Comparison of ENCODE assay signal across 14 mouse cellular contexts in the genomic region with DNA sequence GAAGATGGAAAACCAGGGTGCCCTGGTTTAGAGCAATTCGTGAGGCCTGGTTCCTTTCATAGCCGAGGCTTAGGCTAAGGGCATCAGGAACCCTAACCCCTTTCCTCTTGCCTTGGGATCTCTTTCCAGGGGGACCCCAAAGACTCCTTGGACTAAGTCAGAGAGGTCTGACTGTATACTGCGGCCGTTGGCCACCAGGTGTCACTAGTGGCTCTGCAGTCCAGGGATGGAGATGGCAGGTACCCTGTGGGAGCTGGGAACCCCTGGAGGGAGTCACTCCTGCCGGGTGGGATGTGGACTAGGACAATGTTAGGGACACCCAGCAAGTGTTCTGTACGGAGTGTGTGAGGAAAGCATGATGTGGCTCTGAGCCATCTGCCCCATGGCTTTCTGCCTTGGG. TPM values are rescaled to one million over a fixed set of nuclear protein-coding genes. Genes with fewer than 3 reads are reported as not detected.
DNase-seq lines count a peak whose midpoint lies in the region; ATAC-seq and TF ChIP-seq lines count a peak whose summit lies in the region.
"Had no signal": no experiment of that assay in that cellular context is flagged by ENCODE, and none has a peak within 500 bp of the region (broad histone marks: within the 10 kb centered on the region; RNA-seq: fewer than 3 reads in every experiment).

No protein-coding gene starts in this region.

- H3K9me3 ChIP-seq in midbrain, postnatal 0 days (ENCODE audit: low read length): no peaks in the 10 kb centered on the region
- no peaks in the 10 kb centered on the region for H3K9me3 ChIP-seq in midbrain, embryonic 15.5 days
- H3K9me3 ChIP-seq: embryonic facial prominence, embryonic 12.5 days; forebrain, embryonic 15.5 days; limb, embryonic 12.5 days had no signal

- no peaks in the 10 kb centered on the region for H3K4me1 ChIP-seq in kidney, adult 2 months (ENCODE audit: control insufficient read depth, insufficient read depth, low read length)
- H3K4me1 ChIP-seq in midbrain, postnatal 0 days (ENCODE audit: insufficient read depth, low read length): no peaks in the 10 kb centered on the region
- H3K4me1 ChIP-seq in midbrain, embryonic 15.5 days: no peaks in the 10 kb centered on the region
- H3K4me1 ChIP-seq: embryonic facial prominence, embryonic 12.5 days; limb, embryonic 12.5 days had no signal

- no peak overlapping the region for H3K4me2 ChIP-seq in midbrain, postnatal 0 days (ENCODE audit: low read depth, low read length, poor library complexity, severe bottlenecking)
- H3K4me2 ChIP-seq in midbrain, embryonic 15.5 days: no peak overlapping the region
- H3K4me2 ChIP-seq: embryonic facial prominence, embryonic 12.5 days; forebrain, embryonic 15.5 days; limb, embryonic 12.5 days had no signal

- peak; percentile 31; the same call in 1 of the 2 replicates for TF ChIP-seq CTCF in kidney, adult 2 months (conservative IDR thresholded peaks at IDR 0.05; ENCODE audit: insufficient read depth, insufficient read length, low read depth, low read length)
- TF ChIP-seq CTCF in midbrain, postnatal 0 days (IDR thresholded peaks at IDR 0.05): peak; percentile 45

- no peak overlapping the region for H3K9ac ChIP-seq in midbrain, postnatal 0 days (replicated peaks; ENCODE audit: low read length, poor library complexity, severe bottlenecking)
- H3K9ac ChIP-seq in midbrain, embryonic 15.5 days: no peak overlapping the region
- H3K9ac ChIP-seq: embryonic facial prominence, embryonic 12.5 days; forebrain, embryonic 15.5 days; limb, embryonic 12.5 days had no signal

- no peaks in the 10 kb centered on the region for H3K27me3 ChIP-seq in kidney, adult 2 months (replicated peaks; ENCODE audit: control insufficient read depth, insufficient read depth, low read length)
- no peaks in the 10 kb centered on the region for H3K27me3 ChIP-seq in midbrain, postnatal 0 days (ENCODE audit: insufficient read depth, low read length)
- no peaks in the 10 kb centered on the region for H3K27me3 ChIP-seq in midbrain, embryonic 15.5 days (replicated peaks)
- no peaks in the 10 kb centered on the region for H3K27me3 ChIP-seq in splenic B cell, adult 2 months (ENCODE audit: control insufficient read depth, insufficient read depth, low read length, poor library complexity, severe bottlenecking)
- H3K27me3 ChIP-seq: embryonic facial prominence, embryonic 12.5 days; forebrain, embryonic 15.5 days; limb, embryonic 12.5 days had no signal

- no peak for TF ChIP-seq POLR2A in kidney, adult 2 months (IDR thresholded peaks at IDR 0.05; ENCODE audit: low read depth, low read length)

- DNase-seq in kidney, adult 2 months: no peak
- no peak for DNase-seq in kidney, postnatal 14 days
- DNase-seq in midbrain, postnatal 0 days (ENCODE audit: low spot score): no peak
- DNase-seq in R1 (ENCODE audit: low read depth, low spot score): peak; percentile 65
- peak; percentile 4 for DNase-seq in splenic B cell, adult 2 months (ENCODE audit: low read depth, low spot score)
- no peak for DNase-seq in adrenal gland, adult 2 months
- DNase-seq in adrenal gland, adult 18-20 months (ENCODE audit: low spot score in 2 of 2): no peak
- DNase-seq: cerebellum, adult 9-11 months; gastrocnemius, postnatal 25 days had no signal

- ATAC-seq in midbrain, postnatal 0 days (ENCODE audit: low FRiP score): no peak
- no peak for ATAC-seq in midbrain, embryonic 15.5 days (replicated peaks)
- ATAC-seq: forebrain, embryonic 15.5 days had no signal

- 90% methylated on average over 6 of the region's 6 CpGs for WGBS in kidney, adult 2 months
- WGBS in midbrain, postnatal 0 days: 83% methylated on average over 6 of the region's 6 CpGs
- WGBS in midbrain, embryonic 15.5 days: 71% methylated on average over 6 of the region's 6 CpGs

- H3K27ac ChIP-seq in kidney, adult 2 months (ENCODE audit: insufficient read depth, low read depth, low read length): no peak overlapping the region
- no peak overlapping the region for H3K27ac ChIP-seq in midbrain, postnatal 0 days (ENCODE audit: low read depth, low read length)
- no peak overlapping the region for H3K27ac ChIP-seq in midbrain, embryonic 15.5 days
- H3K27ac ChIP-seq: embryonic facial prominence, embryonic 12.5 days; forebrain, embryonic 15.5 days; limb, embryonic 12.5 days; macrophage had no signal

- H3K36me3 ChIP-seq in kidney, adult 2 months (ENCODE audit: control insufficient read depth, insufficient read depth, low read length): no peaks in the 10 kb centered on the region
- no peaks in the 10 kb centered on the region for H3K36me3 ChIP-seq in midbrain, postnatal 0 days (ENCODE audit: insufficient read depth, low read length)
- H3K36me3 ChIP-seq in midbrain, embryonic 15.5 days (replicated peaks): no peaks in the 10 kb centered on the region
- no peaks in the 10 kb centered on the region for H3K36me3 ChIP-seq in splenic B cell, adult 2 months (ENCODE audit: control insufficient read depth, insufficient read depth, low read length, poor library complexity, severe bottlenecking)
- H3K36me3 ChIP-seq: embryonic facial prominence, embryonic 12.5 days; forebrain, embryonic 15.5 days had no signal

- H3K4me3 ChIP-seq in kidney, adult 2 months (ENCODE audit: insufficient read depth, low read depth, low read length): no peak overlapping the region
- H3K4me3 ChIP-seq in midbrain, postnatal 0 days (ENCODE audit: low read depth, low read length): no peak overlapping the region
- H3K4me3 ChIP-seq in midbrain, embryonic 15.5 days: no peak overlapping the region
- H3K4me3 ChIP-seq: embryonic facial prominence, embryonic 12.5 days; forebrain, embryonic 15.5 days; limb, embryonic 12.5 days had no signal

RNA-seq across cellular contexts. Expression of gene Acer2, which starts 58.8 kb away (rescaled TPM):
- 28.0 and 35.0 TPM in 2 replicates for polyA plus RNA-seq in kidney, adult 2 months (2012; rRNA removed)
- total RNA-seq in midbrain, postnatal 0 days (2014; rRNA removed): 10.2 and 12.1 TPM in 2 replicates
- 12.8 and 14.0 TPM in 2 replicates for polyA plus RNA-seq in midbrain, postnatal 0 days (2015; fragmentation: Nextera tagmentation; extraction: Ambion mirVana)
- 21.1 and 22.2 TPM in 2 replicates for polyA plus RNA-seq in midbrain, embryonic 15.5 days (2015; fragmentation: Nextera tagmentation; extraction: Ambion mirVana)
- 10 to 100 TPM; 18.5 to 18.9 TPM for total RNA-seq in adrenal gland, adult 2 months (2021)
- 16.2 and 17.4 TPM in 2 replicates for polyA plus RNA-seq in adrenal gland, adult 2 months (2012; rRNA removed)
- total RNA-seq in adrenal gland, adult 18-20 months (2021): 10 to 100 TPM; 20.5 to 36.3 TPM

Comparison
In these comparisons a context has a peak if more than half of its experiments do, and no peak if none do; other contexts are left out.
1. DNase-seq: peak in R1 (single experiment) and splenic B cell, adult 2 months (single experiment); none in kidney, adult 2 months (single experiment), kidney, postnatal 14 days (single experiment), midbrain, postnatal 0 days (single experiment), adrenal gland, adult 2 months (single experiment) and adrenal gland, adult 18-20 months (0 of 2).